Mouse (Mus musculus): ENCODE results near the gene Ttll5. TPM values are rescaled to one million over a fixed set of nuclear protein-coding genes. Genes with fewer than 3 reads are reported as not detected.
A peak's percentile ranks its signal among the peaks of the same experiment; 100 is the strongest.

Gene Ttll5
- polyA plus RNA-seq, 1 experiment from 2014 or later = 15.5 TPM

DNA sequence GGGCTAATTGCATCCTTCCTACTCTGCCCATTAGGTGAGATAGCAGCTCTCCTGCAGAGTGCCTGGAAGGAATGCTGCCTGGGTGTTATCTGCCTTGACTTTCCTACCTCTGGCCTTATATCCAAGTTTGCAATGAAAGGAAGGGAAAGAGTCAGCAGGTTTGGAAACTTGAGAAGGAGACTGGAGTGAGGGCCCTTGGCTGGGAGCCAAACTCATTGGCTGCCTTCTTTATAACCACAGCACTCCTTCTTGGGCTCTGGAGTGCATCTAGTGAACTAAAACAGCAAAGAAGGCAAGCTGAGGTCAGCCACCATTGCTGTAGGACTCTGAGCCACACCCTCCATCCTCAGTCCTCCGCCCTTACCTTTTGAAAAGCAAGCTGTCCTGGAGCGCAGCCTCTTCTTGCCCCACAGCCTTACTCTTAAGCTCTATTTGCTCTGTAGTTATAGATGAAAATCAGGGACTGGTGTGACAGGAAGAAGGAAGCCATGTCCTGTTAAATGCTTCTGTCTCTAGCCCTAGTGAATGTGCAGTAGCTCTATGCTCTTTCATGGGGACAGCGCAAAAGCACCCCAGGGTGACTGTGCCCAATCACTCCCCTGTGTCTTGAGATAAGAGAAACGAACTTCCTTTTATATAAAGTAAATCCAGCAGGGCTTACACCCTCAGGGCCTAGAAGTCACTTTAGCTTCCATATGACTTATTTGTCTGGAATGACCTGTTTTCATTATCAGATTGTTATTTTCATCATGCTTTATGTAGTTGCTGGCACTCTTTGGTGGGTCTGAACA lies 198.8 kb downstream of the Ttll5 start:
- WGBS = 72% methylated on average over 4 of the region's 4 CpGs
- H3K27ac ChIP-seq (ENCODE audit: low read length) = peak overlapping the region; percentile 10
- H3K4me2 ChIP-seq (ENCODE audit: low read depth, low read length) = no peak overlapping the region
- 0 out of 2 replicates have a peak, but pooled peaks have one; percentile 38 for ATAC-seq (replicated peaks; ENCODE audit: extremely low read depth, insufficient read depth, low FRiP score)
- H3K9ac ChIP-seq (ENCODE audit: low read length) = no peak overlapping the region
- H3K36me3 ChIP-seq (ENCODE audit: control insufficient read depth, insufficient read depth) = no peaks in the 10 kb centered on the region
- H3K27me3 ChIP-seq (ENCODE audit: control insufficient read depth, insufficient read depth, low read length) = no peaks in the 10 kb centered on the region
- H3K4me3 ChIP-seq (ENCODE audit: low read length) = no peak overlapping the region
- peaks cover 22% of the 10 kb centered on the region for H3K4me1 ChIP-seq (ENCODE audit: control insufficient read depth, insufficient read depth, low read length)
- H3K9me3 ChIP-seq (replicated peaks; ENCODE audit: control insufficient read depth, low read length) = no peaks in the 10 kb centered on the region

DNA sequence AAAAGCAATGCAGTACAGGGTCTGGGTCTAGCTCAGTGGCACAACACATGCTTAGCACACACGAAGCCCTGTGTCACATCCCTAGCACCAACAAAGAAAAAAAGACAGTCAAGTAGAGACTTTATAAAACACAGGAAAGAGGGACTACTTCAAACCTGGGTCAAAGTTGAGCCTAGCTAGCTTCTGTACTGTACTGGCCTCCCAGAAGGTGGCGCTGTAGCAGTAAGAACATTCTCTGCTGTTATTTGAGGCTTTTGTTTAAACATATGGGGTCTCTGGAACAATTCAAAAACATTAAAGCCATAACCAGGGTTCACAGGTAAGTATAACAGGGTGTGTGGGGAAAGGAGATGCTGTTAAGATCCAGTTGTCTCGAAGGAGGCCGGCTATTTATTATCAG lies 200.0 kb downstream of the Ttll5 start:
- no peaks in the 10 kb centered on the region for H3K36me3 ChIP-seq (ENCODE audit: control insufficient read depth, insufficient read depth)
- no peak overlapping the region for H3K9ac ChIP-seq (ENCODE audit: low read length)
- no peak for ATAC-seq (replicated peaks; ENCODE audit: extremely low read depth, insufficient read depth, low FRiP score)
- H3K4me1 ChIP-seq (ENCODE audit: control insufficient read depth, insufficient read depth, low read length) = peaks cover 22% of the 10 kb centered on the region
- no peaks in the 10 kb centered on the region for H3K9me3 ChIP-seq (replicated peaks; ENCODE audit: control insufficient read depth, low read length)
- no peaks in the 10 kb centered on the region for H3K27me3 ChIP-seq (ENCODE audit: control insufficient read depth, insufficient read depth, low read length)
- WGBS = 68% methylated on average over 4 of the region's 4 CpGs
- H3K4me2 ChIP-seq (ENCODE audit: low read depth, low read length) = no peak overlapping the region
- no peak overlapping the region for H3K27ac ChIP-seq (ENCODE audit: low read length)
- no peak overlapping the region for H3K4me3 ChIP-seq (ENCODE audit: low read length)

- no peak for ATAC-seq (replicated peaks; ENCODE audit: extremely low read depth, insufficient read depth, low FRiP score)
- H3K9me3 ChIP-seq (replicated peaks; ENCODE audit: control insufficient read depth, low read length) = no peaks in the 10 kb centered on the region
- no peak overlapping the region for H3K4me3 ChIP-seq (ENCODE audit: low read length)
- no peaks in the 10 kb centered on the region for H3K36me3 ChIP-seq (ENCODE audit: control insufficient read depth, insufficient read depth)
- H3K4me2 ChIP-seq (ENCODE audit: low read depth, low read length) = no peak overlapping the region
- H3K27ac ChIP-seq (ENCODE audit: low read length) = no peak overlapping the region
- WGBS = 91% methylated on average over 6 of the region's 6 CpGs
- H3K27me3 ChIP-seq (ENCODE audit: control insufficient read depth, insufficient read depth, low read length) = no peaks in the 10 kb centered on the region
- H3K4me1 ChIP-seq (ENCODE audit: control insufficient read depth, insufficient read depth, low read length) = peaks cover 25% of the 10 kb centered on the region
- no peak overlapping the region for H3K9ac ChIP-seq (ENCODE audit: low read length)
These were observed 201.0 kb downstream of the Ttll5 start for GRCm38 (mm10) chr12:86025480-86025879.

GRCm38 (mm10) chr12:86027000-86027399 lies 202.5 kb downstream of the Ttll5 start:
- ATAC-seq (replicated peaks; ENCODE audit: extremely low read depth, insufficient read depth, low FRiP score) = no peak; the same call in 1 of the 2 replicates
- Histone ChIP-seq H3K4me2 (ENCODE audit: low read depth, low read length) (no peak overlapping the region; the same call in 1 of the 2 replicates), H3K4me1 (ENCODE audit: control insufficient read depth, insufficient read depth, low read length) (peaks cover 25% of the 10 kb centered on the region), H3K27ac (ENCODE audit: low read length) (no peak overlapping the region), H3K27me3 (ENCODE audit: control insufficient read depth, insufficient read depth, low read length) (no peaks in the 10 kb centered on the region), H3K4me3 (ENCODE audit: low read length) (no peak overlapping the region), H3K36me3 (ENCODE audit: control insufficient read depth, insufficient read depth) (no peaks in the 10 kb centered on the region), H3K9me3 (replicated peaks; ENCODE audit: control insufficient read depth, low read length) (no peaks in the 10 kb centered on the region), H3K9ac (ENCODE audit: low read length) (no peak overlapping the region)
- WGBS = 38% methylated on average over 5 of the region's 5 CpGs

DNA sequence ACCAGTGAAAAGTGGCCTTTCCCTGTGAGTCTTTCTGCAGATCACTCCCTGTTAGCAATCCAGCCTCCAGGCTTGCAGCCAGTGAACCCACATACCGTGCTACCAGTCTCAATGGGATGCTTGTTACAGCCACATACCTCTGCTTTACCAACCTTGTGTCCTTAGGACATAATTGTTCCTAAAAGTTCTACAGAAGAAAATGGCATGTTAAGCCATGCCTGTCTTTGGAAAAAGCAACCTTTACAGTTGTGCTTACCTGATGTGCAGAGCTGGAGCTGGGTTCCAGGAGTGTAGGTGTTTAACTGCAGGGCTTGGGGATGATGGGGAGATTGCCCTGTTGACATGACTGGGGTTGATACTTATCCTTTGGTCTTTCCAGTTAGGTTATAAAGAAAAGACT lies 203.3 kb downstream of the Ttll5 start:
- Histone ChIP-seq H3K4me1 (ENCODE audit: control insufficient read depth, insufficient read depth, low read length) (peaks cover 28% of the 10 kb centered on the region), H3K9ac (ENCODE audit: low read length) (no peak overlapping the region)
- WGBS = 73% methylated on average over 1 of the region's 1 CpGs

DNA sequence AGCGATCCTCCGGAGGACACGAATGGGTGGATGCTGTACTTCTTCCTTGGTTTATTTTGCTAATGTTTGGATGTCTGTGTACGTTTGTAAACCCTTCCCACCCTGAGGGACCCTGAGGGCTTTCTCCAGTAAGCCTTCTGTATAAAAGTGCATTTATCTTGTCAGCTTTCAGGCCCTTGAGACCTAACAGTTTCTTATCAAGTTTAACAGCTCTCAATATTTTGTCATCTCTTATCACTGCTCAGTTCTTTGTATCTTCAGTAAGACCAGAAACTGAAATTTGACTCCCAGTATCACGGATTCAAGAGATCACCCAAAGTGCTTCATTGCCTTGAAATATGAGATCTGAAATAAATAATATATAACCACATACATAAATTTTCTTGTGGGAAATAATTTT lies 206.5 kb downstream of the Ttll5 start:
- WGBS = 65% methylated on average over 5 of the region's 5 CpGs

More for the DNA sequence above, 203.3 kb downstream of the Ttll5 start:
- H3K4me2 ChIP-seq (ENCODE audit: low read depth, low read length) = no peak overlapping the region
- ATAC-seq (replicated peaks; ENCODE audit: extremely low read depth, insufficient read depth, low FRiP score) = no peak
- no peak overlapping the region for H3K4me3 ChIP-seq (ENCODE audit: low read length)
- H3K36me3 ChIP-seq (ENCODE audit: control insufficient read depth, insufficient read depth) = no peaks in the 10 kb centered on the region
- H3K9me3 ChIP-seq (replicated peaks; ENCODE audit: control insufficient read depth, low read length) = no peaks in the 10 kb centered on the region
- no peaks in the 10 kb centered on the region for H3K27me3 ChIP-seq (ENCODE audit: control insufficient read depth, insufficient read depth, low read length)
- no peak overlapping the region for H3K27ac ChIP-seq (ENCODE audit: low read length)

DNA sequence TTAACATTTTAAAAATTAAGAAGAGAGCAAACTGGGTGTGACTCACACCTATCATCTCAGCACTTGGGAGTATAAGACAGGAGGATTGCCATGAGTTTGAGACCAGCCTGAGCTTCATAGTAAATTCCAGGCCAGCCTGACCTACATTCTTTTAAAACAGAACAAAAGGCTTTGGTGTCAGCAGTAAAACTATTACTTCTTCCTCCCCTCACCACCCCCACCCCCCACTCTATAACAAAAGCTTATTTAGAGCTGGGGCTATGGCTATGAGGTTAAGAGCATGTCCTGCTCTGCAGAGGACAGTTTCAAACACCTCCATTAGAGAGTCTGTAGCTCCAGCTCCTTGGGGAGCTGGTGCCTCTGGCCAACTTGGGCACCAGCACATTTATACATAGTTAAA lies 211.1 kb downstream of the Ttll5 start:
- H3K4me2 ChIP-seq (ENCODE audit: low read depth, low read length) = no peak overlapping the region
- H3K4me3 ChIP-seq (ENCODE audit: low read length) = no peak overlapping the region
- no peaks in the 10 kb centered on the region for H3K9me3 ChIP-seq (replicated peaks; ENCODE audit: control insufficient read depth, low read length)
- H3K4me1 ChIP-seq (ENCODE audit: control insufficient read depth, insufficient read depth, low read length) = peaks cover 18% of the 10 kb centered on the region
- no peak overlapping the region for H3K27ac ChIP-seq (ENCODE audit: low read length)
- no peaks in the 10 kb centered on the region for H3K27me3 ChIP-seq (ENCODE audit: control insufficient read depth, insufficient read depth, low read length)
- no peak overlapping the region for H3K9ac ChIP-seq (ENCODE audit: low read length)
- no peaks in the 10 kb centered on the region for H3K36me3 ChIP-seq (ENCODE audit: control insufficient read depth, insufficient read depth)
- no peak for ATAC-seq (replicated peaks; ENCODE audit: extremely low read depth, insufficient read depth, low FRiP score)

More for the DNA sequence above, 206.5 kb downstream of the Ttll5 start:
- H3K36me3 ChIP-seq (ENCODE audit: control insufficient read depth, insufficient read depth) = no peaks in the 10 kb centered on the region
- no peak overlapping the region for H3K4me2 ChIP-seq (ENCODE audit: low read depth, low read length)
- no peak overlapping the region for H3K27ac ChIP-seq (ENCODE audit: low read length)
- no peak for ATAC-seq (replicated peaks; ENCODE audit: extremely low read depth, insufficient read depth, low FRiP score)
- no peak overlapping the region for H3K4me3 ChIP-seq (ENCODE audit: low read length)
- H3K4me1 ChIP-seq (ENCODE audit: control insufficient read depth, insufficient read depth, low read length) = peaks cover 24% of the 10 kb centered on the region
- no peaks in the 10 kb centered on the region for H3K9me3 ChIP-seq (replicated peaks; ENCODE audit: control insufficient read depth, low read length)
- H3K9ac ChIP-seq (ENCODE audit: low read length) = no peak overlapping the region
- no peaks in the 10 kb centered on the region for H3K27me3 ChIP-seq (ENCODE audit: control insufficient read depth, insufficient read depth, low read length)

DNA sequence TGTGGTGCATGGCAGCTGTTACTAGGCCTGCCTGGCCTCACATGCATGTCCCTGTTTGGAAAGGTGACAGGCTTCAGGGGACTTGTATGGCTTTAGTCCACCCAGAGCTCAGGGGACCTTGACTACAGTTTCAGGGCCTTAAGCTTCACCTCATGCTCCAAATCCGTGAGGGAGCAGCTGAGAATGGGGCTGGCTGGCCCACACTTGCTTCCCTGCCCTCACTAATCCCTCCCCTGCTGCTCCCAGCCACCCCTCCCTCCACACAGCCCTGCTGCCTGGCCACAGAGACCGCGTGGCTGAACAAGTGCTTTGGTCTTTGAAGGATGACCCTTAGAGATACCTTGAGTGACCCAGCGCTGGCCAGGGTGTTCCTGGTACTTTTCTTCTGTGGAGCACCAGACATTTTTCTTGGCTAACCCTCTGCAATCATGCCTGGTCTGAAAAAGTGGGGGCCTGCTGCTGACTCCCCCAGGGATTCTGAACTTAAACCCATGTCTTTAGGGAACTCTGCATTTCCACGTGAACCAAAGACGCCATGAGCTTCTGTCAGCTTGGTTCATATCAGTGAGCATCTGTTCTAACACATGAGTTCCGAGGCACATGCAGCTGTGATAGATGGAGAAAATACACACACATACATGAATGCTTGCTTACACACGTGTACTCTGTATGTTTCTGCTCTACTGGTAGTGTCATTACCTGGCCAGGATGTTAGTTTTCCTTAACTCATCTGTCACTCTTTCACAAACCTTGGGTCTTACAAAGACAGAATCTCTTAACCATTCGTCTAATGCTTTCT lies 212.1 kb downstream of the Ttll5 start:
- Histone ChIP-seq H3K4me3 (ENCODE audit: low read length) (no peak overlapping the region), H3K9ac (ENCODE audit: low read length) (no peak overlapping the region), H3K4me1 (ENCODE audit: control insufficient read depth, insufficient read depth, low read length) (peaks cover 18% of the 10 kb centered on the region), H3K4me2 (ENCODE audit: low read depth, low read length) (no peak overlapping the region), H3K27ac (ENCODE audit: low read length) (no peak overlapping the region), H3K9me3 (replicated peaks; ENCODE audit: control insufficient read depth, low read length) (no peaks in the 10 kb centered on the region), H3K36me3 (ENCODE audit: control insufficient read depth, insufficient read depth) (no peaks in the 10 kb centered on the region), H3K27me3 (ENCODE audit: control insufficient read depth, insufficient read depth, low read length) (no peaks in the 10 kb centered on the region)
- no peak for ATAC-seq (replicated peaks; ENCODE audit: extremely low read depth, insufficient read depth, low FRiP score)
- WGBS = 56% methylated on average over 9 of the region's 9 CpGs

Measured in heart, embryonic 16.5 days (tissue).